Mouse (Mus musculus): Measurements from ENCODE around the gene Rnaseh2a. TPM values are rescaled to one million over a fixed set of nuclear protein-coding genes. Genes with fewer than 3 reads are reported as not detected.

The Rnaseh2a gene
- total and polyA plus RNA-seq, 2 experiments from 2014 or later = 42.7 to 52.2 TPM

GRCm38 (mm10) chr8:84907037-84907436 is 62.5 kb downstream of the Rnaseh2a start:
- no peak for ATAC-seq
- Histone ChIP-seq H3K27me3 (ENCODE audit: insufficient read depth, low read length) (no peaks in the 10 kb centered on the region; the same call in 1 of the 2 replicates), H3K36me3 (ENCODE audit: insufficient read depth) (peaks cover 19% of the 10 kb centered on the region), H3K27ac (ENCODE audit: low read depth, low read length) (no peak overlapping the region), H3K4me3 (ENCODE audit: low read depth, low read length) (no peak overlapping the region), H3K9ac (no peak overlapping the region), H3K9me3 (ENCODE audit: low read length) (no peaks in the 10 kb centered on the region), H3K4me1 (ENCODE audit: insufficient read depth) (peaks cover 5% of the 10 kb centered on the region; the same call in 1 of the 2 replicates), H3K4me2 (ENCODE audit: low read depth) (no peak overlapping the region)
- TF ChIP-seq CTCF (IDR thresholded peaks at IDR 0.05; ENCODE audit: low read depth) = no peak
- WGBS = 95% methylated on average over 9 of the region's 9 CpGs
- no peak for DNase-seq

Small RNAs within 50 kb of the gene (microRNA-seq; reads per million reads assigned to microRNA genes)
- gene Gm24197 = 0 reads per million in 2 experiments

Other genes starting within 250 kb of the Rnaseh2a start
- not detected in 2 replicates for gene G430095P16Rik, start 246.8 kb downstream of the Rnaseh2a start, total RNA-seq (2014; rRNA removed)
- 0.56 and 1.0 TPM in 2 replicates for gene G430095P16Rik, start 246.8 kb downstream of the Rnaseh2a start, polyA plus RNA-seq (2015; fragmentation: Nextera tagmentation; extraction: Ambion mirVana)
- 111 and 116 TPM in 2 replicates for gene Nfix, start 169.4 kb downstream of the Rnaseh2a start, total RNA-seq (2014; rRNA removed)
- gene Nfix, start 169.4 kb downstream of the Rnaseh2a start, polyA plus RNA-seq (2015; fragmentation: Nextera tagmentation; extraction: Ambion mirVana) = 347 and 376 TPM in 2 replicates
- gene Dand5, start 146.9 kb downstream of the Rnaseh2a start, total RNA-seq (2014; rRNA removed) = 4.7 and 6.9 TPM in 2 replicates
- 8.2 and 10.0 TPM in 2 replicates for gene Dand5, start 146.9 kb downstream of the Rnaseh2a start, polyA plus RNA-seq (2015; fragmentation: Nextera tagmentation; extraction: Ambion mirVana)
- gene Gadd45gip1, start 138.2 kb downstream of the Rnaseh2a start, total RNA-seq (2014; rRNA removed) = 24.7 and 28.7 TPM in 2 replicates
- gene Gadd45gip1, start 138.2 kb downstream of the Rnaseh2a start, polyA plus RNA-seq (2015; fragmentation: Nextera tagmentation; extraction: Ambion mirVana) = 36.7 and 40.8 TPM in 2 replicates
- gene Rad23a, start 129.1 kb downstream of the Rnaseh2a start, total RNA-seq (2014; rRNA removed) = 32.2 and 55.3 TPM in 2 replicates
- 63.5 and 77.4 TPM in 2 replicates for gene Rad23a, start 129.1 kb downstream of the Rnaseh2a start, polyA plus RNA-seq (2015; fragmentation: Nextera tagmentation; extraction: Ambion mirVana)
- 470 and 505 TPM in 2 replicates for gene Calr, start 122.8 kb downstream of the Rnaseh2a start, total RNA-seq (2014; rRNA removed)
- 354 and 405 TPM in 2 replicates for gene Calr, start 122.8 kb downstream of the Rnaseh2a start, polyA plus RNA-seq (2015; fragmentation: Nextera tagmentation; extraction: Ambion mirVana)
- 77.1 and 91.2 TPM in 2 replicates for gene Farsa, start 112.8 kb downstream of the Rnaseh2a start, total RNA-seq (2014; rRNA removed)
- gene Farsa, start 112.8 kb downstream of the Rnaseh2a start, polyA plus RNA-seq (2015; fragmentation: Nextera tagmentation; extraction: Ambion mirVana) = 100 and 103 TPM in 2 replicates
- gene Syce2, start 97.7 kb downstream of the Rnaseh2a start, total RNA-seq (2014; rRNA removed) = 27.5 and 32.2 TPM in 2 replicates
- 77.9 and 78.2 TPM in 2 replicates for gene Syce2, start 97.7 kb downstream of the Rnaseh2a start, polyA plus RNA-seq (2015; fragmentation: Nextera tagmentation; extraction: Ambion mirVana)
- gene Gcdh, start 75.8 kb downstream of the Rnaseh2a start, total RNA-seq (2014; rRNA removed) = 28.9 and 31.5 TPM in 2 replicates
- 21.3 and 27.5 TPM in 2 replicates for gene Gcdh, start 75.8 kb downstream of the Rnaseh2a start, polyA plus RNA-seq (2015; fragmentation: Nextera tagmentation; extraction: Ambion mirVana)
- gene Klf1, start 67.8 kb downstream of the Rnaseh2a start, total RNA-seq (2014; rRNA removed) = 0.46 TPM in 1 of 2 replicates, not detected in the other
- gene Klf1, start 67.8 kb downstream of the Rnaseh2a start, polyA plus RNA-seq (2015; fragmentation: Nextera tagmentation; extraction: Ambion mirVana) = 0.50 and 0.77 TPM in 2 replicates
- 3.6 and 3.7 TPM in 2 replicates for gene Dnase2a, start 61.2 kb downstream of the Rnaseh2a start, total RNA-seq (2014; rRNA removed)
- 6.3 and 7.1 TPM in 2 replicates for gene Dnase2a, start 61.2 kb downstream of the Rnaseh2a start, polyA plus RNA-seq (2015; fragmentation: Nextera tagmentation; extraction: Ambion mirVana)
- gene Mast1, start 32.4 kb downstream of the Rnaseh2a start, total RNA-seq (2014; rRNA removed) = 39.7 and 57.7 TPM in 2 replicates
- 44.2 and 63.8 TPM in 2 replicates for gene Mast1, start 32.4 kb downstream of the Rnaseh2a start, polyA plus RNA-seq (2015; fragmentation: Nextera tagmentation; extraction: Ambion mirVana)
- gene Rtbdn, start 22.8 kb downstream of the Rnaseh2a start, total RNA-seq (2014; rRNA removed) = 4.8 and 10.4 TPM in 2 replicates
- gene Rtbdn, start 22.8 kb downstream of the Rnaseh2a start, polyA plus RNA-seq (2015; fragmentation: Nextera tagmentation; extraction: Ambion mirVana) = 1.7 and 3.5 TPM in 2 replicates
- gene Gm49661, start 334 bp downstream of the Rnaseh2a start, total RNA-seq (2014; rRNA removed) = not detected in 2 replicates
- not detected in 2 replicates for gene Gm49661, start 334 bp downstream of the Rnaseh2a start, polyA plus RNA-seq (2015; fragmentation: Nextera tagmentation; extraction: Ambion mirVana)
- 814 and 983 TPM in 2 replicates for gene Prdx2, start 180 bp downstream of the Rnaseh2a start, total RNA-seq (2014; rRNA removed)
- 974 and 1,110 TPM in 2 replicates for gene Prdx2, start 180 bp downstream of the Rnaseh2a start, polyA plus RNA-seq (2015; fragmentation: Nextera tagmentation; extraction: Ambion mirVana)
- gene Junb, start 9.0 kb upstream of the Rnaseh2a start, total RNA-seq (2014; rRNA removed) = 21.9 and 22.2 TPM in 2 replicates
- 10.1 and 15.9 TPM in 2 replicates for gene Junb, start 9.0 kb upstream of the Rnaseh2a start, polyA plus RNA-seq (2015; fragmentation: Nextera tagmentation; extraction: Ambion mirVana)
- 30.3 and 32.5 TPM in 2 replicates for gene Hook2, start 20.8 kb upstream of the Rnaseh2a start, total RNA-seq (2014; rRNA removed)
- 22.6 and 28.7 TPM in 2 replicates for gene Hook2, start 20.8 kb upstream of the Rnaseh2a start, polyA plus RNA-seq (2015; fragmentation: Nextera tagmentation; extraction: Ambion mirVana)
- gene Best2, start 44.8 kb upstream of the Rnaseh2a start, total RNA-seq (2014; rRNA removed) = not detected in 2 replicates
- gene Best2, start 44.8 kb upstream of the Rnaseh2a start, polyA plus RNA-seq (2015; fragmentation: Nextera tagmentation; extraction: Ambion mirVana) = 0.11 and 0.15 TPM in 2 replicates
- 136 and 160 TPM in 2 replicates for gene Asna1, start 55.5 kb upstream of the Rnaseh2a start, total RNA-seq (2014; rRNA removed)
- gene Asna1, start 55.5 kb upstream of the Rnaseh2a start, polyA plus RNA-seq (2015; fragmentation: Nextera tagmentation; extraction: Ambion mirVana) = 153 and 180 TPM in 2 replicates
- 338 and 447 TPM in 2 replicates for gene Trir, start 57.1 kb upstream of the Rnaseh2a start, total RNA-seq (2014; rRNA removed)
- 161 and 178 TPM in 2 replicates for gene Trir, start 57.1 kb upstream of the Rnaseh2a start, polyA plus RNA-seq (2015; fragmentation: Nextera tagmentation; extraction: Ambion mirVana)
- gene Tnpo2, start 67.1 kb upstream of the Rnaseh2a start, total RNA-seq (2014; rRNA removed) = 129 and 155 TPM in 2 replicates
- 40.4 and 52.3 TPM in 2 replicates for gene Tnpo2, start 67.1 kb upstream of the Rnaseh2a start, polyA plus RNA-seq (2015; fragmentation: Nextera tagmentation; extraction: Ambion mirVana)
- gene Fbxw9, start 90.3 kb upstream of the Rnaseh2a start, total RNA-seq (2014; rRNA removed) = 106 and 115 TPM in 2 replicates
- gene Fbxw9, start 90.3 kb upstream of the Rnaseh2a start, polyA plus RNA-seq (2015; fragmentation: Nextera tagmentation; extraction: Ambion mirVana) = 79.8 and 87.4 TPM in 2 replicates
- gene Gm5741, start 98.2 kb upstream of the Rnaseh2a start, total RNA-seq (2014; rRNA removed) = not detected in 2 replicates
- gene Gm5741, start 98.2 kb upstream of the Rnaseh2a start, polyA plus RNA-seq (2015; fragmentation: Nextera tagmentation; extraction: Ambion mirVana) = 0.74 and 3.0 TPM in 2 replicates
- gene Dhps, start 102.0 kb upstream of the Rnaseh2a start, total RNA-seq (2014; rRNA removed) = 63.1 and 74.3 TPM in 2 replicates
- 104 and 118 TPM in 2 replicates for gene Dhps, start 102.0 kb upstream of the Rnaseh2a start, polyA plus RNA-seq (2015; fragmentation: Nextera tagmentation; extraction: Ambion mirVana)
- 80.8 and 105 TPM in 2 replicates for gene Wdr83os, start 111.0 kb upstream of the Rnaseh2a start, total RNA-seq (2014; rRNA removed)
- 171 and 182 TPM in 2 replicates for gene Wdr83os, start 111.0 kb upstream of the Rnaseh2a start, polyA plus RNA-seq (2015; fragmentation: Nextera tagmentation; extraction: Ambion mirVana)
- 22.1 and 22.5 TPM in 2 replicates for gene Wdr83, start 111.5 kb upstream of the Rnaseh2a start, total RNA-seq (2014; rRNA removed)
- 35.3 and 37.2 TPM in 2 replicates for gene Wdr83, start 111.5 kb upstream of the Rnaseh2a start, polyA plus RNA-seq (2015; fragmentation: Nextera tagmentation; extraction: Ambion mirVana)
- 24.9 and 28.8 TPM in 2 replicates for gene Man2b1, start 113.5 kb upstream of the Rnaseh2a start, total RNA-seq (2014; rRNA removed)
- gene Man2b1, start 113.5 kb upstream of the Rnaseh2a start, polyA plus RNA-seq (2015; fragmentation: Nextera tagmentation; extraction: Ambion mirVana) = 14.8 and 18.0 TPM in 2 replicates
- gene Zfp791, start 153.3 kb upstream of the Rnaseh2a start, total RNA-seq (2014; rRNA removed) = 2.7 and 3.2 TPM in 2 replicates
- gene Zfp791, start 153.3 kb upstream of the Rnaseh2a start, polyA plus RNA-seq (2015; fragmentation: Nextera tagmentation; extraction: Ambion mirVana) = 1.5 and 2.4 TPM in 2 replicates
- not detected in 2 replicates for gene Cks1brt, start 182.2 kb upstream of the Rnaseh2a start, total RNA-seq (2014; rRNA removed)
- gene Cks1brt, start 182.2 kb upstream of the Rnaseh2a start, polyA plus RNA-seq (2015; fragmentation: Nextera tagmentation; extraction: Ambion mirVana) = not detected in 2 replicates

All from forebrain, postnatal 0 days (tissue).